Mouse (Mus musculus) spleen, adult 2 months (tissue): ENCODE results near the gene Rad17.

Source experiments
- CTCF ChIP-seq: fragments of 200-500 bp; IDR thresholded peaks from 2 replicates; pipeline ENCODE4 v1.5.1; 2011; ENCODE audit warnings: mild to moderate bottlenecking, inconsistent platforms; ENCODE audit not compliant: insufficient read depth, insufficient read length, insufficient replicate concordance; ENCODE audit errors: extremely low read depth
- POLR2A ChIP-seq: fragments of 200-500 bp; IDR thresholded peaks from 2 replicates; pipeline ENCODE4 v1.6.1; 2011; ENCODE audit warnings: low read depth, low read length, inconsistent platforms

DNA sequence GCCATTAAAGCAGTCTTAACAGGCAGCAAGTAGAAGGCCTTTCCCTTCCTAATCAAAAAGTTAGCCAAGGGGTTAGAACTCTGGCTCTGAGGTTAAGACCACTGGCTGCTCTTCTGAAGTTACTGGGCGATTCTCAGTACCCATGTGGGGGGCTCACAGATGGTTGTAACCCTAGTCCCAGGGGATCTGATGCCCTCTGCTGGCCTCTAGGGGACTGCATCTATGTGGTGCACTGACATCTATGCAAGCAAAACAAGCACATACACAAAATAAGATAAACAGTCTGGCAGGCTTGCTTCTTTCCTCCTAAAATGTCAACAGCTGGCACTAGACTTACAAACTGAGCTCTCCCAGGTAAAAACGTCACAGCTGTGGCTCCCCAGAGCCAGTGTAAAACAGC, 37.9 kb downstream of the Rad17 start:
- TF ChIP-seq CTCF (no peak), POLR2A (no peak)
